In genomic region chr2:153109596-153109995, GRCm38 (mm10) we compare ENCODE assay signal across 34 mouse cellular contexts. TPM values are rescaled to one million over a fixed set of nuclear protein-coding genes. Genes with fewer than 3 reads are reported as not detected.
A peak's percentile ranks its signal among the peaks of the same experiment; 100 is the strongest.
DNase-seq lines count a peak whose midpoint lies in the region; ATAC-seq and TF ChIP-seq lines count a peak whose summit lies in the region.
"Had no signal": no experiment of that assay in that cellular context is flagged by ENCODE, and none has a peak within 500 bp of the region (broad histone marks: within the 10 kb centered on the region; RNA-seq: fewer than 3 reads in every experiment).

No protein-coding gene starts in this region.

- H3K4me2 ChIP-seq in limb, embryonic 15.5 days = 0 out of 2 replicates have a peak overlapping the region, but pooled peaks have one; percentile 81
- peak overlapping the region; percentile 70 for H3K4me2 ChIP-seq in liver, postnatal 0 days (ENCODE audit: low read depth, low read length)
- H3K4me2 ChIP-seq: heart, embryonic 11.5 days; hindbrain, embryonic 14.5 days had no signal

- H3K9me3 ChIP-seq in limb, embryonic 15.5 days = no peaks in the 10 kb centered on the region
- no peaks in the 10 kb centered on the region for H3K9me3 ChIP-seq in liver, postnatal 0 days (ENCODE audit: low read length)
- H3K9me3 ChIP-seq: embryonic facial prominence, embryonic 10.5 days; embryonic facial prominence, embryonic 15.5 days; forebrain, embryonic 12.5 days; G1E; midbrain, embryonic 12.5 days; neural tube, embryonic 12.5 days had no signal

- H3K36me3 ChIP-seq in liver, adult 2 months (ENCODE audit: control insufficient read depth, insufficient read depth, low read length) = no peaks in the 10 kb centered on the region
- H3K36me3 ChIP-seq in limb, embryonic 15.5 days = no peaks in the 10 kb centered on the region
- H3K36me3 ChIP-seq in liver, postnatal 0 days (replicated peaks; ENCODE audit: insufficient read depth, low read length) = no peaks in the 10 kb centered on the region
- H3K36me3 ChIP-seq: embryonic facial prominence, embryonic 10.5 days; embryonic facial prominence, embryonic 15.5 days; forebrain, embryonic 12.5 days; G1E; midbrain, embryonic 12.5 days; neural tube, embryonic 12.5 days had no signal

- intact Hi-C loops in left cerebral cortex, postnatal 25 days (cut with DNase I) = no loop called here

- no peak for DNase-seq in liver, adult 2 months (ENCODE audit: extremely low read depth, low read depth, low spot score)
- DNase-seq in liver = no peak
- DNase-seq in testis, postnatal 10 days (ENCODE audit: low spot score) = peak; percentile 19
- DNase-seq in testis, postnatal 14 days (ENCODE audit: low spot score) = no peak
- no peak for DNase-seq in liver, postnatal 0 days
- no peak for DNase-seq in frontal cortex, postnatal 25 days (ENCODE audit: low spot score in 2 of 2)
- DNase-seq in left cerebral cortex, postnatal 25 days (ENCODE audit: low spot score in 2 of 2) = no peak
- DNase-seq: adrenal gland, postnatal 10 days; cerebellum, adult 8-10 months; cerebellum, postnatal 25 days; forebrain, postnatal 0 days; gastrocnemius, postnatal 10 days; heart, postnatal 4 days; kidney, adult 11 months; kidney, postnatal 4 days; left cerebral cortex, postnatal 4 days; lung, adult 2 months; lung, postnatal 10 days; right cerebral cortex, adult 18-20 months; right cerebral cortex, postnatal 4 days; thymus, postnatal 4 days had no signal

- WGBS in liver, adult 2 months = 62% methylated on average over 7 of the region's 7 CpGs
- 66% methylated on average over 7 of the region's 7 CpGs for WGBS in limb, embryonic 15.5 days
- 63% methylated on average over 7 of the region's 7 CpGs for WGBS in liver, postnatal 0 days (ENCODE audit: insufficient replicate concordance)

- no peak for TF ChIP-seq CTCF in liver, adult 2 months (IDR thresholded peaks at IDR 0.05; ENCODE audit: low read depth, low read length)
- no peak for TF ChIP-seq CTCF in liver, postnatal 0 days (IDR thresholded peaks at IDR 0.05; ENCODE audit: low read depth)

- TF ChIP-seq EP300 in liver, postnatal 0 days (IDR thresholded peaks at IDR 0.05; ENCODE audit: low read depth) = no peak

- no peak overlapping the region for H3K27ac ChIP-seq in liver, adult 2 months (replicated peaks; ENCODE audit: insufficient read depth, low read depth, low read length)
- H3K27ac ChIP-seq in limb, embryonic 15.5 days = no peak overlapping the region
- H3K27ac ChIP-seq in liver, postnatal 0 days (ENCODE audit: low read depth) = no peak overlapping the region
- H3K27ac ChIP-seq: embryonic facial prominence, embryonic 10.5 days; embryonic facial prominence, embryonic 15.5 days; forebrain, embryonic 12.5 days; hindbrain, embryonic 14.5 days; midbrain, embryonic 12.5 days; neural tube, embryonic 12.5 days had no signal

- TF ChIP-seq POLR2A in liver, adult 2 months (IDR thresholded peaks at IDR 0.05; ENCODE audit: extremely low read depth, insufficient read depth, low read length) = no peak

- peaks cover 14% of the 10 kb centered on the region for H3K27me3 ChIP-seq in liver, adult 2 months (ENCODE audit: control insufficient read depth, insufficient read depth, low read length)
- peaks cover 69% of the 10 kb centered on the region for H3K27me3 ChIP-seq in limb, embryonic 15.5 days
- H3K27me3 ChIP-seq in liver, postnatal 0 days (ENCODE audit: insufficient read depth, low read length) = peaks cover 31% of the 10 kb centered on the region

- no peak overlapping the region for H3K9ac ChIP-seq in liver, adult 2 months (ENCODE audit: low read depth, low read length)
- H3K9ac ChIP-seq in limb, embryonic 15.5 days = no peak overlapping the region
- H3K9ac ChIP-seq in liver, postnatal 0 days (replicated peaks) = no peak overlapping the region
- H3K9ac ChIP-seq: embryonic facial prominence, embryonic 15.5 days; forebrain, embryonic 12.5 days; forebrain, postnatal 0 days; hindbrain, embryonic 14.5 days; midbrain, embryonic 12.5 days; neural tube, embryonic 12.5 days had no signal

- H3K4me1 ChIP-seq in liver, adult 2 months (ENCODE audit: control insufficient read depth, insufficient read depth, low read length) = peaks cover 2% of the 10 kb centered on the region; the same call in 1 of the 2 replicates
- peaks cover 8% of the 10 kb centered on the region for H3K4me1 ChIP-seq in limb, embryonic 15.5 days
- H3K4me1 ChIP-seq in liver, postnatal 0 days (ENCODE audit: insufficient read depth) = peaks cover 17% of the 10 kb centered on the region; the same call in 1 of the 2 replicates

- H3K4me3 ChIP-seq in liver, adult 2 months (ENCODE audit: insufficient read depth, low read depth, low read length) = 0 out of 2 replicates have a peak overlapping the region, but pooled peaks have one; percentile 39
- H3K4me3 ChIP-seq in limb, embryonic 15.5 days = no peak overlapping the region
- H3K4me3 ChIP-seq in liver, postnatal 0 days (ENCODE audit: low read depth, low read length) = 0 out of 2 replicates have a peak overlapping the region, but pooled peaks have one; percentile 59
- H3K4me3 ChIP-seq: forebrain, embryonic 12.5 days; myocyte; neural tube, embryonic 12.5 days had no signal

- H3K79me2 ChIP-seq in liver, adult 2 months (ENCODE audit: control insufficient read depth, insufficient read depth, low read length) = no peaks in the 10 kb centered on the region

- ATAC-seq in limb, embryonic 15.5 days (ENCODE audit: insufficient number of reproducible peaks, low FRiP score, low TSS enrichment, low read depth) = no peak
- no peak for ATAC-seq in liver, postnatal 0 days
- ATAC-seq: forebrain, postnatal 0 days; inflammation-experienced regulatory T-cells, adult 6 months had no signal

RNA-seq across cellular contexts. Expression of gene Hck, which starts 1.3 kb away (rescaled TPM):
- 7.7 and 8.1 TPM in 2 replicates for total RNA-seq in liver, adult 2 months (2014; rRNA removed)
- polyA plus RNA-seq in liver, adult 2 months (2012; rRNA removed) = 2.8 and 5.7 TPM in 2 replicates
- polyA plus RNA-seq in limb, embryonic 15.5 days (2015; fragmentation: Nextera tagmentation; extraction: Ambion mirVana) = 10.6 and 14.5 TPM in 2 replicates
- 13.3 and 14.0 TPM in 2 replicates for polyA plus RNA-seq in liver, postnatal 0 days (2015; fragmentation: Nextera tagmentation; extraction: Ambion mirVana)
- total RNA-seq in left cerebral cortex, postnatal 25 days (2021) = 1 to 10 TPM; 2.1 to 2.5 TPM
- polyA plus RNA-seq: G1E had no signal

RNA-seq across cellular contexts. Expression of gene Ccm2l, which starts 43.8 kb away (rescaled TPM):
- 2.3 and 2.5 TPM in 2 replicates for total RNA-seq in liver, adult 2 months (2014; rRNA removed)
- polyA plus RNA-seq in liver, adult 2 months (2012; rRNA removed) = 3.4 and 5.5 TPM in 2 replicates
- polyA plus RNA-seq in limb, embryonic 15.5 days (2015; fragmentation: Nextera tagmentation; extraction: Ambion mirVana) = 1.8 and 2.3 TPM in 2 replicates
- polyA plus RNA-seq in liver, postnatal 0 days (2015; fragmentation: Nextera tagmentation; extraction: Ambion mirVana) = 0.89 and 1.1 TPM in 2 replicates
- 1 to 10 TPM; 4.9 to 5.5 TPM for total RNA-seq in left cerebral cortex, postnatal 25 days (2021)
- total RNA-seq: CH12.LX had no signal
- polyA plus RNA-seq: C2C12; G1E; inflammation-experienced regulatory T-cells, adult 6 months; myocyte had no signal

RNA-seq across cellular contexts. Expression of gene Tm9sf4, which starts 51.5 kb away (rescaled TPM):
- 28.0 and 37.1 TPM in 2 replicates for total RNA-seq in liver, adult 2 months (2014; rRNA removed)
- 38.8 and 45.5 TPM in 2 replicates for polyA plus RNA-seq in liver, adult 2 months (2012; rRNA removed)
- 92.6 and 101 TPM in 2 replicates for polyA plus RNA-seq in limb, embryonic 15.5 days (2015; fragmentation: Nextera tagmentation; extraction: Ambion mirVana)
- polyA plus RNA-seq in liver, postnatal 0 days (2015; fragmentation: Nextera tagmentation; extraction: Ambion mirVana) = 24.4 and 24.7 TPM in 2 replicates
- total RNA-seq in left cerebral cortex, postnatal 25 days (2021) = 100 to 1,000 TPM; 116 TPM
